Mouse (Mus musculus) intestine, postnatal 0 days (tissue): ENCODE measurements around the gene Cmtm2a. TPM values are rescaled to one million over a fixed set of nuclear protein-coding genes. Genes with fewer than 3 reads are reported as not detected.
A peak's percentile ranks its signal among the peaks of the same experiment; 100 is the strongest.
"Not testable (repeated sequence)": the region's sequence is repeated elsewhere in the genome, so short reads cannot be mapped to it uniquely, and the experiment has no call there.

Experiments used
- ATAC-seq: fragments of 200-750 bp; cut with Nextera tagmentation; 2 replicates; pipeline ENCODE4 v1.8.0; 2017; ENCODE audit warnings: mild to moderate bottlenecking, moderate TSS enrichment, moderate library complexity
- H3K27ac ChIP-seq: fragments of 300-500 bp; sonication (generic); 2 replicates; pipeline ENCODE4 v1.5.1; 2014; ENCODE audit warnings: mild to moderate bottlenecking, low read depth, low read length, moderate library complexity
- H3K27me3 ChIP-seq: fragments of 300-500 bp; sonication (generic); replicated peaks from 2 replicates; pipeline ENCODE4 v1.6.1; 2014; ENCODE audit warnings: low read length, mixed read lengths; ENCODE audit not compliant: control insufficient read depth, insufficient read depth
- H3K36me3 ChIP-seq: fragments of 300-500 bp; sonication (generic); 2 replicates; pipeline ENCODE4 v1.6.1; 2014; ENCODE audit warnings: mild to moderate bottlenecking, moderate library complexity; ENCODE audit not compliant: control insufficient read depth, insufficient read depth
- H3K4me1 ChIP-seq: fragments of 300-500 bp; sonication (generic); replicated peaks from 2 replicates; pipeline ENCODE4 v1.6.1; 2014; ENCODE audit warnings: antibody characterized with exemption, low read length, mixed read lengths; ENCODE audit not compliant: control insufficient read depth, insufficient read depth
- H3K4me2 ChIP-seq: fragments of 300-500 bp; sonication (generic); replicated peaks from 2 replicates; pipeline ENCODE4 v1.6.1; 2014; ENCODE audit warnings: low read depth, mild to moderate bottlenecking, moderate library complexity
- H3K4me3 ChIP-seq: fragments of 300-500 bp; sonication (generic); 2 replicates; pipeline ENCODE4 v1.5.1; 2014; ENCODE audit warnings: low read depth, low read length
- H3K9ac ChIP-seq: fragments of 300-500 bp; sonication (generic); 2 replicates; pipeline ENCODE4 v1.6.1; 2014; ENCODE audit warnings: mild to moderate bottlenecking, low read depth, low read length
- H3K9me3 ChIP-seq: fragments of 300-500 bp; sonication (generic); 2 replicates; pipeline ENCODE4 v1.6.1; 2016; ENCODE audit warnings: mixed run types; ENCODE audit not compliant: control insufficient read depth
- CTCF ChIP-seq: sonication (generic); IDR thresholded peaks from 2 replicates; pipeline ENCODE4 v1.5.1; 2016; ENCODE audit warnings: low read depth, mild to moderate bottlenecking, control low read depth, antibody characterized with exemption, moderate library complexity
- WGBS: fragments of 180-500 bp; shearing (Covaris S2); extraction: QIAGEN DNeasy Blood & Tissue Kit; methylation state at CpG from one replicate; pipeline ENCODE4 v1.1.7; 2014; 5-methylcytosine and 5-hydroxymethylcytosine counted together
- polyA plus RNA-seq: library from polyadenylated mRNA; unstranded; fragments of >200 nt; fragmentation: Nextera tagmentation; extraction: Ambion mirVana; gene quantifications from 2 replicates; pipeline ENCODE4 v1.2.1, GENCODE M21; 2015

Cmtm2a gene
- not detected in 2 replicates for polyA plus RNA-seq

GRCm38 (mm10) chr8:104293081-104293480 lies at the start of gene Cmtm2a:
Cmtm2a (minus strand) TSS chr8:104293181.
- not testable (repeated sequence) for H3K27ac ChIP-seq

GRCm38 (mm10) chr8:104342426-104342825 lies 49.4 kb upstream of the Cmtm2a start:
- H3K27ac ChIP-seq = no peak overlapping the region
- H3K27me3 ChIP-seq = no peaks in the 10 kb centered on the region
- no peak overlapping the region for H3K4me3 ChIP-seq
- no peak for ATAC-seq
- 73% methylated on average over 5 of the region's 5 CpGs for WGBS
- no peaks in the 10 kb centered on the region for H3K9me3 ChIP-seq
- H3K9ac ChIP-seq = no peak overlapping the region
- peaks cover 6% of the 10 kb centered on the region; the same call in 1 of the 2 replicates for H3K36me3 ChIP-seq
- H3K4me1 ChIP-seq = 0 out of 2 replicates have a peak, but pooled peaks cover 3% of the 10 kb centered on the region
- H3K4me2 ChIP-seq = no peak overlapping the region
- TF ChIP-seq CTCF = no peak

More at GRCm38 (mm10) chr8:104293081-104293480, at the start of gene Cmtm2a:
- not testable (repeated sequence) for H3K4me1 ChIP-seq, H3K36me3 ChIP-seq, H3K27me3 ChIP-seq, H3K9ac ChIP-seq, H3K4me2 ChIP-seq, H3K4me3 ChIP-seq, ATAC-seq, H3K9me3 ChIP-seq
- WGBS = 88% methylated on average over 12 of the region's 12 CpGs

GRCm38 (mm10) chr8:104341678-104342077 lies 48.7 kb upstream of the Cmtm2a start:
- 57% methylated on average over 6 of the region's 6 CpGs for WGBS
- no peak overlapping the region for H3K9ac ChIP-seq
- peak overlapping the region; percentile 70 for H3K4me2 ChIP-seq
- H3K4me1 ChIP-seq = 0 out of 2 replicates have a peak, but pooled peaks cover 3% of the 10 kb centered on the region
- H3K9me3 ChIP-seq = no peaks in the 10 kb centered on the region
- ATAC-seq = no peak
- H3K4me3 ChIP-seq = peak overlapping the region; percentile 45
- H3K27me3 ChIP-seq = no peaks in the 10 kb centered on the region
- TF ChIP-seq CTCF = no peak
- H3K27ac ChIP-seq = no peak overlapping the region
- peaks cover 6% of the 10 kb centered on the region; the same call in 1 of the 2 replicates for H3K36me3 ChIP-seq

- ATAC-seq = peak; percentile 59
- Histone ChIP-seq H3K27ac (peak overlapping the region; percentile 61), H3K27me3 (no peaks in the 10 kb centered on the region), H3K9me3 (no peaks in the 10 kb centered on the region), H3K36me3 (peaks cover 6% of the 10 kb centered on the region; the same call in 1 of the 2 replicates), H3K4me1 (0 out of 2 replicates have a peak, but pooled peaks cover 3% of the 10 kb centered on the region), H3K4me3 (peak overlapping the region; percentile 45), H3K4me2 (peak overlapping the region; percentile 70), H3K9ac (peak overlapping the region; percentile 56)
- WGBS = 2% methylated on average over 24 of the region's 24 CpGs
- no peak for TF ChIP-seq CTCF
Observed at GRCm38 (mm10) chr8:104341106-104341561, 48.2 kb upstream of the Cmtm2a start.

- under 1% methylated on average over 49 of the region's 54 CpGs for WGBS
- Histone ChIP-seq H3K9me3 (no peaks in the 10 kb centered on the region), H3K27me3 (no peaks in the 10 kb centered on the region), H3K4me1 (0 out of 2 replicates have a peak, but pooled peaks cover 3% of the 10 kb centered on the region), H3K4me2 (peak overlapping the region; percentile 70), H3K9ac (peak overlapping the region; percentile 56), H3K36me3 (peaks cover 5% of the 10 kb centered on the region; the same call in 1 of the 2 replicates), H3K4me3 (peak overlapping the region; percentile 45), H3K27ac (peak overlapping the region; percentile 61)
- ATAC-seq = peak; percentile 75
- TF ChIP-seq CTCF = peak; percentile 84
Observed at GRCm38 (mm10) chr8:104340233-104341105, 47.5 kb upstream of the Cmtm2a start.

- WGBS = 3% methylated on average over 6 of the region's 6 CpGs
- 0 out of 2 replicates have a peak, but pooled peaks cover 3% of the 10 kb centered on the region for H3K4me1 ChIP-seq
- H3K27me3 ChIP-seq = no peaks in the 10 kb centered on the region
- ATAC-seq = no peak
- H3K36me3 ChIP-seq = no peaks in the 10 kb centered on the region
- peak overlapping the region; percentile 56; the same call in 1 of the 2 replicates for H3K9ac ChIP-seq
- no peaks in the 10 kb centered on the region for H3K9me3 ChIP-seq
- H3K4me3 ChIP-seq = peak overlapping the region; percentile 45
- TF ChIP-seq CTCF = no peak
- peak overlapping the region; percentile 61 for H3K27ac ChIP-seq
- H3K4me2 ChIP-seq = peak overlapping the region; percentile 70
Observed at GRCm38 (mm10) chr8:104339983-104340232, 46.9 kb upstream of the Cmtm2a start.
